Mouse (Mus musculus) G1E (cell line): ENCODE results near the gene Myo1d. TPM values are rescaled to one million over a fixed set of nuclear protein-coding genes. Genes with fewer than 3 reads are reported as not detected.

Experiments
- ATAC-seq: 2 replicates; pipeline ENCODE4 v1.8.0; 2016; ENCODE audit warnings: mild to moderate bottlenecking; ENCODE audit not compliant: insufficient number of reproducible peaks, poor library complexity, low FRiP score, severe bottlenecking; ENCODE audit errors: extremely low read depth
- DNase-seq: peaks from one replicate; pipeline ENCODE4 v3.0.0; 2012; ENCODE audit warnings: low spot score
- H3K27me3 ChIP-seq: 2 replicates; pipeline ENCODE4 v1.6.1; 2012; ENCODE audit warnings: mild to moderate bottlenecking, low read length, inconsistent platforms; ENCODE audit not compliant: insufficient read depth
- H3K36me3 ChIP-seq: replicated peaks from 2 replicates; pipeline ENCODE3; 2012; ENCODE audit warnings: mild to moderate bottlenecking, inconsistent platforms
- H3K4me1 ChIP-seq: 2 replicates; pipeline ENCODE4 v1.6.1; 2012; ENCODE audit warnings: low read depth, low read length, inconsistent platforms, mixed read lengths; ENCODE audit not compliant: insufficient read depth
- H3K4me3 ChIP-seq: 2 replicates; pipeline ENCODE4 v1.5.1; 2012; ENCODE audit warnings: low read depth, mild to moderate bottlenecking, inconsistent platforms, low read length, moderate library complexity, mixed read lengths
- H3K9me3 ChIP-seq: replicated peaks from 2 replicates; pipeline ENCODE4 v1.6.1; 2012; ENCODE audit warnings: inconsistent platforms
- CTCF ChIP-seq: IDR thresholded peaks from 2 replicates; pipeline ENCODE4 v1.5.1; 2012; ENCODE audit warnings: low read depth, low read length, inconsistent platforms, mixed read lengths
- GATA1 ChIP-seq: IDR thresholded peaks from 2 replicates; pipeline ENCODE4 v1.6.1; 2012; ENCODE audit warnings: borderline replicate concordance, low read length, inconsistent platforms, mixed read lengths
- GATA2 ChIP-seq: IDR thresholded peaks from 2 replicates; pipeline ENCODE4 v1.6.1; 2012; ENCODE audit warnings: low read depth, low read length, inconsistent platforms, borderline replicate concordance
- POLR2AphosphoS5 ChIP-seq: IDR thresholded peaks from 2 replicates; pipeline ENCODE4 v1.6.1; 2012; ENCODE audit warnings: low read depth, low read length, inconsistent platforms; ENCODE audit not compliant: insufficient replicate concordance
- TAL1 ChIP-seq: conservative IDR thresholded peaks from 2 replicates; pipeline ENCODE4 v1.6.1; 2012; ENCODE audit warnings: low read depth, low read length, inconsistent platforms, mixed read lengths
- polyA plus RNA-seq: library from polyadenylated mRNA; stranded (reverse); fragments of >175 nt; gene quantifications from 2 replicates; pipeline ENCODE4 v1.2.3, GENCODE M21; 2012
- total RNA-seq, 2 experiments: library from RNA; stranded (forward) in 1 of 2; stranded (reverse) in 1 of 2; fragments of 200-1000 nt in 1 of 2; fragments of >200 nt in 1 of 2; fragmentation: Nextera tagmentation in 1 of 2; gene quantifications; 2 replicates each; pipeline ENCODE4 v1.2.3; 2014 to 2017

The Myo1d gene
- total and polyA plus RNA-seq, 3 experiments = not detected

DNA sequence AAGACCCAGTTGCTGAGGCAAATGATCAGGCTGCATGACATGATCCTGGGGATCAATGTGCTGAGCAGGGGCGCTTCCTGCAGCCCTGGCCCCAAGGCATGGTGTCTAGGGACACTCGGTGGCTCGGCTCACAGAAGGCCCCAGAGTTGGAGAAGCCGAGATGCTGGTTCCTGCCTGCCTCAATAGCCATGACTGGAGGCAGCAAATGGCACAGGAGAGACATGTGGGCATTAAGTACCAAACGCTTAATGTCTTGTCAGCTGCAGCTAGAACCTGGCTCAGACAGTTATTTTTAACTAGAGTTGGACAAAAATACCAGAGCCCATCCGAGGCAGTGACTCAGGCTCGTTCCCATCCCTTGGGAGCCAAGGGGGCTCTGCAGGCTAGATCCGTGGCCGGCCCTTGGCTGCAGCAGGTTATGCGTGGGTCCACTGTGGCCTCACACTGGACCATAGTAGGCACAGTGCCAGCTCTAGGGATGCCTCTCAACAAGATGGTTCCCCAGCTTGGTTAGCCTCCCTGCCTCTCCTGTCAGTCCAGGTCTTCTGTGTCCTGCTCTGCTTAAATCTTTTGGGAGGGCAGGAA is 294.1 kb downstream of the Myo1d start:
- Histone ChIP-seq H3K4me1 (no peaks in the 10 kb centered on the region; the same call in none of the 2 replicates), H3K27me3 (peaks cover 61% of the 10 kb centered on the region), H3K4me3 (no peak overlapping the region), H3K9me3 (no peaks in the 10 kb centered on the region), H3K36me3 (no peaks in the 10 kb centered on the region)
- ATAC-seq (no peak), DNase-seq (no peak)
- no peak for TF ChIP-seq CTCF
- no peak for TF ChIP-seq POLR2AphosphoS5
- no peak for TF ChIP-seq GATA1
- TF ChIP-seq GATA2 = no peak
- TF ChIP-seq TAL1 = no peak

DNA sequence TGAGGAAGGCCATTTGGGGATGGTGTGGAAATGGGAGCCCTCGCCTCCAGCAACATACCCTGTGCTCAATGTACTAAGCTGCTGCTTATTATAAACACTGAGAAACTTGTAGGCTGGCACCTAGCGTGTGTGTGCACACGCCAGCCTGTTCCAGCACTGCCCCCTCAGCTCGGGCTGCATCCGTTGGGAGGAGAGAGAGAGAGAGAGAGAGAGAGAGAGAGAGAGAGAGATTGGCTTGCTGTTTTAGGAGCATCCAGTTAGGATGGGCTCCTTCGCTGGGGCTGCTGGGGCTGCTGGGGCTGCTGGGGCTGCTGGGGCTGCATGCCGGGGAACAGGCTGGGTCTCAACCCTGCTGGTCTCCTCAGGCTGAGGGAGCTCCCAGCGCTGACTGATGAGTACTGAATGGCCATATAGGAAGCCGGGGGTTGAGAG is 294.7 kb downstream of the Myo1d start:
- no peaks in the 10 kb centered on the region for H3K36me3 ChIP-seq
- ATAC-seq (no peak), DNase-seq (no peak)
- peaks cover 60% of the 10 kb centered on the region for H3K27me3 ChIP-seq
- H3K4me3 ChIP-seq = no peak overlapping the region
- H3K9me3 ChIP-seq = no peaks in the 10 kb centered on the region
- no peaks in the 10 kb centered on the region; the same call in none of the 2 replicates for H3K4me1 ChIP-seq
- TF ChIP-seq CTCF = no peak
- TF ChIP-seq POLR2AphosphoS5 = no peak
- no peak for TF ChIP-seq TAL1
- no peak for TF ChIP-seq GATA1
- TF ChIP-seq GATA2 = no peak

- Histone ChIP-seq H3K4me1 (peaks cover 1% of the 10 kb centered on the region), H3K36me3 (peaks cover 2% of the 10 kb centered on the region), H3K4me3 (no peak overlapping the region), H3K9me3 (no peaks in the 10 kb centered on the region), H3K27me3 (peaks cover 52% of the 10 kb centered on the region)
- no peak for ATAC-seq
- TF ChIP-seq GATA2 (no peak), POLR2AphosphoS5 (no peak), CTCF (no peak), GATA1 (no peak), TAL1 (no peak)
- DNase-seq = no peak
These were observed 295.5 kb downstream of the Myo1d start for GRCm38 (mm10) chr11:80484191-80484791.

- peaks cover 52% of the 10 kb centered on the region for H3K27me3 ChIP-seq
- DNase-seq (no peak), ATAC-seq (no peak)
- H3K4me3 ChIP-seq = no peak overlapping the region
- no peaks in the 10 kb centered on the region for H3K9me3 ChIP-seq
- peaks cover 5% of the 10 kb centered on the region for H3K36me3 ChIP-seq
- no peak for TF ChIP-seq GATA2
- TF ChIP-seq TAL1 = no peak
- TF ChIP-seq POLR2AphosphoS5 = no peak
- no peak for TF ChIP-seq GATA1
- no peak for TF ChIP-seq CTCF
- H3K4me1 ChIP-seq = peaks cover 4% of the 10 kb centered on the region; the same call in 1 of the 2 replicates
These were observed 296.2 kb downstream of the Myo1d start for GRCm38 (mm10) chr11:80483536-80484067.

- Histone ChIP-seq H3K27me3 (peaks cover 48% of the 10 kb centered on the region), H3K9me3 (no peaks in the 10 kb centered on the region), H3K4me1 (peaks cover 5% of the 10 kb centered on the region; the same call in 1 of the 2 replicates), H3K36me3 (peaks cover 10% of the 10 kb centered on the region), H3K4me3 (no peak overlapping the region)
- ATAC-seq (no peak), DNase-seq (no peak)
- TF ChIP-seq POLR2AphosphoS5 (no peak), TAL1 (no peak), GATA1 (no peak), CTCF (no peak), GATA2 (no peak)
These were observed 296.9 kb downstream of the Myo1d start for GRCm38 (mm10) chr11:80482921-80483320.

DNA sequence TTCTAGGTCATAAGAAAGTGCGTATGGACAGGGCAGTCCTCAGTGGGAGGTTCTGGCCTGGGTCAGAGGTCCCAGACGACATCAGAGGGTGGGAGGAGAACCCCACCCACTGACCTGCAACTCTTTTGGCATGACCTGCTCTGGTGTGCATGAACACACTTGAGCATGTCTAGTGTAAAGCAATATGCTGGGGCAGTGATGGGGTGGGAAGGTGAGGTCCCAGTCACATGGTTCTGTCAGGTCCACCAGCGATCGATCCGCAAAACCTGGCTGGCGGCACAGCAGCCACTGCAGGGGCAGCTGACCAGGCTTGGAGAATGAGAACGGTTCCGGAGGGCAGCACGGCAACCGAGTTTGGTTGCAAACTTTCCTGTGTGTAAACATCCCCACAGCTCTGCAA is 297.5 kb downstream of the Myo1d start:
- no peak for TF ChIP-seq GATA2
- no peak for TF ChIP-seq GATA1
- no peak for TF ChIP-seq TAL1
- TF ChIP-seq POLR2AphosphoS5 = no peak
- no peak for TF ChIP-seq CTCF
- peaks cover 15% of the 10 kb centered on the region for H3K36me3 ChIP-seq
- no peak overlapping the region for H3K4me3 ChIP-seq
- DNase-seq = no peak
- ATAC-seq = no peak
- H3K4me1 ChIP-seq = peaks cover 11% of the 10 kb centered on the region
- H3K9me3 ChIP-seq = no peaks in the 10 kb centered on the region
- peaks cover 44% of the 10 kb centered on the region for H3K27me3 ChIP-seq
